Mouse (Mus musculus) liver, adult (tissue): Measurements from ENCODE around the gene Fbxo27.

ENCODE experiments used
- GATA4 ChIP-seq: IDR thresholded peaks from 2 replicates; pipeline ENCODE4 v1.6.1; 2014; ENCODE audit warnings: mild to moderate bottlenecking, low read length; ENCODE audit not compliant: insufficient replicate concordance

Fbxo27 gene

GRCm38 (mm10) chr7:28726600-28726999, 34.0 kb downstream of the Fbxo27 start:
- TF ChIP-seq GATA4 = no peak

- TF ChIP-seq GATA4 = no peak
Observed at GRCm38 (mm10) chr7:28727649-28728340, 35.1 kb downstream of the Fbxo27 start.

- TF ChIP-seq GATA4 = no peak
Observed at GRCm38 (mm10) chr7:28732341-28733142, 39.9 kb downstream of the Fbxo27 start.

GRCm38 (mm10) chr7:28733211-28733610, 40.6 kb downstream of the Fbxo27 start:
- no peak for TF ChIP-seq GATA4

- no peak for TF ChIP-seq GATA4
Observed at GRCm38 (mm10) chr7:28735701-28736100, 43.1 kb downstream of the Fbxo27 start.

- TF ChIP-seq GATA4 = no peak
Observed at GRCm38 (mm10) chr7:28739829-28740228, 47.2 kb downstream of the Fbxo27 start.

- TF ChIP-seq GATA4 = no peak
Observed at GRCm38 (mm10) chr7:28740949-28741348, 48.3 kb downstream of the Fbxo27 start.

GRCm38 (mm10) chr7:28741368-28741708, 48.7 kb downstream of the Fbxo27 start:
- no peak for TF ChIP-seq GATA4

- TF ChIP-seq GATA4 = peak; percentile 45; the same call in 1 of the 2 replicates
Observed at GRCm38 (mm10) chr7:28741709-28742438, 49.2 kb downstream of the Fbxo27 start, which contains the start of the genes Mrps12 and Sars2. Gene Mrps12 (minus strand): TSS chr7:28741820. Gene Sars2 (plus strand): TSS chr7:28741992.
